Mouse (Mus musculus) C2C12 (cell line): ENCODE measurements at regions not wholly inside any gene's neighbourhood (a gene's known extent, or its start where the extent isn't known, plus 50 kb on each side); places are given as distances from the start of the nearest gene placed in this dataset.

Experiments
- CEBPB ChIP-seq: IDR thresholded peaks from one replicate; pipeline ENCODE4 v1.6.1; 2011; ENCODE audit warnings: low read depth, mild to moderate bottlenecking, control low read depth, moderate library complexity
- CTCF ChIP-seq: IDR thresholded peaks from one replicate; pipeline ENCODE4 v1.5.1; 2011; ENCODE audit not compliant: control insufficient read depth, insufficient read depth, insufficient read length
- MAX ChIP-seq: IDR thresholded peaks from one replicate; pipeline ENCODE4 v1.6.1; 2011; ENCODE audit warnings: mild to moderate bottlenecking, control low read depth
- MYOD1 ChIP-seq: IDR thresholded peaks from one replicate; pipeline ENCODE4 v1.6.1; 2011; ENCODE audit warnings: low read depth; ENCODE audit not compliant: control insufficient read depth, insufficient read length
- MYOG ChIP-seq: IDR thresholded peaks from one replicate; pipeline ENCODE4 v1.6.1; 2011; ENCODE audit not compliant: control insufficient read depth, insufficient read length; ENCODE audit errors: extremely low read depth
- USF1 ChIP-seq: IDR thresholded peaks from one replicate; pipeline ENCODE4 v1.6.1; 2011; ENCODE audit warnings: low read depth, mild to moderate bottlenecking, control low read depth, moderate library complexity

DNA sequence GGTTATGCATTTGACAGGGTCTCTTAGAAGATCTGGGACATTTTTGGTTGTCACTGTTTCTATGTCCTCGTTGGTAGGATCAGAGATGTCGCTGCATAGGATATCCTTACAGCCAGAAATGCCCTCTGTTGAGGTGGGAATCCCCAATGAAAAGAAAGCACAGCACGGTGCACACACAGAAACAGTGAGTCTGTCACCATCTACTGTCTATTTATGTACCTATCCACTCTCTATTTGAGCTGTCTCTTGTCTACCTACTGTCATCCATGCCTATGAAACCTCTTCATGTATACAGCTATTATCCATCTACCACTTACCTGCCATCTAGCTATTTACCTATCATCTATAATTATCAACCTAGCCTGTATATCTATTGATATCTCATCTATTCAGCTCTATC is 53.6 kb upstream of the Kcnj15 start:
- TF ChIP-seq CTCF (no peak), USF1 (no peak), MAX (no peak), MYOD1 (no peak), CEBPB (no peak), MYOG (no peak)
